Mouse (Mus musculus): ENCODE measurements around the gene Rab31. TPM values are rescaled to one million over a fixed set of nuclear protein-coding genes. Genes with fewer than 3 reads are reported as not detected.

Gene Rab31
- total and polyA plus RNA-seq, 3 experiments = 0.79 to 2.8 (median 1.2) TPM

GRCm38 (mm10) chr17:65649175-65649493 lies 123.4 kb downstream of the Rab31 start:
- Histone ChIP-seq H3K27ac (ENCODE audit: insufficient read depth, low read depth) (no peak overlapping the region), H3K36me3 (replicated peaks in 1 of 2; ENCODE audit: control insufficient read depth in 1 of 2, insufficient read depth in 1 of 2, low read length in 1 of 2) (no peaks in the 10 kb centered on the region), H3K4me2 (ENCODE audit: insufficient read depth, low read depth, poor library complexity, severe bottlenecking) (no peak overlapping the region), H3K27me3 (replicated peaks) (no peaks in the 10 kb centered on the region), H3K4me3 (replicated peaks in 1 of 3; ENCODE audit: low read depth in 2 of 3, low read length in 2 of 3, poor library complexity in 1 of 3) (no peak overlapping the region), H3K4me1 (ENCODE audit: control insufficient read depth in 1 of 2, insufficient read depth in 2 of 2) (peaks cover 5% of the 10 kb centered on the region in 2 experiments; a peak in 1 of 4 replicates), H3K9ac (ENCODE audit: insufficient read depth, low read depth) (no peak overlapping the region), H3K79me2 (replicated peaks; ENCODE audit: control insufficient read depth, extremely low read depth, insufficient read depth, poor library complexity, severe bottlenecking) (no peaks in the 10 kb centered on the region), H3K9me3 (replicated peaks; ENCODE audit: low read length) (no peaks in the 10 kb centered on the region)
- dilution Hi-C loops (cut with MboI; ENCODE audit: extremely low pct_ligation_motif_present, extremely low pct_unique_long_range_greater_than_20kb, low sequenced_read_pairs) (no loop called here), in situ Hi-C loops (cut with MboI; ENCODE audit: low pct_ligation_motif_present, low pct_unique_long_range_greater_than_20kb, low sequenced_read_pairs) (no loop called here)
- TF ChIP-seq CHD1 (IDR thresholded peaks at IDR 0.05; ENCODE audit: low read depth, low read length) (no peak), MAX (IDR thresholded peaks at IDR 0.05; ENCODE audit: low read length) (no peak), ZKSCAN1 (IDR thresholded peaks at IDR 0.05; ENCODE audit: borderline replicate concordance, low read depth, low read length) (no peak), USF2 (conservative IDR thresholded peaks at IDR 0.05; ENCODE audit: low read depth, low read length) (no peak), KAT2A (IDR thresholded peaks at IDR 0.05; ENCODE audit: insufficient replicate concordance, low read length) (no peak), NELFE (IDR thresholded peaks at IDR 0.05; ENCODE audit: low read depth, low read length) (no peak)
- no peak for DNase-seq (ENCODE audit: extremely low read depth)

- Histone ChIP-seq H3K79me2 (replicated peaks; ENCODE audit: control insufficient read depth, extremely low read depth, insufficient read depth, poor library complexity, severe bottlenecking) (no peaks in the 10 kb centered on the region), H3K4me3 (replicated peaks in 1 of 3; ENCODE audit: low read depth in 2 of 3, low read length in 2 of 3, poor library complexity in 1 of 3) (no peak overlapping the region), H3K27me3 (replicated peaks) (no peaks in the 10 kb centered on the region), H3K27ac (ENCODE audit: insufficient read depth, low read depth) (no peak overlapping the region), H3K4me1 (ENCODE audit: control insufficient read depth in 1 of 2, insufficient read depth in 2 of 2) (peaks cover 5% of the 10 kb centered on the region in 2 experiments; a peak in 1 of 4 replicates), H3K9ac (ENCODE audit: insufficient read depth, low read depth) (no peak overlapping the region), H3K9me3 (replicated peaks; ENCODE audit: low read length) (no peaks in the 10 kb centered on the region), H3K4me2 (ENCODE audit: insufficient read depth, low read depth, poor library complexity, severe bottlenecking) (no peak overlapping the region), H3K36me3 (replicated peaks in 1 of 2; ENCODE audit: control insufficient read depth in 1 of 2, insufficient read depth in 1 of 2, low read length in 1 of 2) (no peaks in the 10 kb centered on the region)
- dilution Hi-C loops (cut with MboI; ENCODE audit: extremely low pct_ligation_motif_present, extremely low pct_unique_long_range_greater_than_20kb, low sequenced_read_pairs) = no loop called here
- in situ Hi-C loops (cut with MboI; ENCODE audit: low pct_ligation_motif_present, low pct_unique_long_range_greater_than_20kb, low sequenced_read_pairs) = no loop called here
- no peak for DNase-seq (ENCODE audit: extremely low read depth)
- TF ChIP-seq EP300 (IDR thresholded peaks at IDR 0.05; ENCODE audit: low read length) (no peak), HCFC1 (IDR thresholded peaks at IDR 0.05; ENCODE audit: low read depth, low read length) (no peak), RAD21 (IDR thresholded peaks at IDR 0.05; ENCODE audit: low read depth, low read length) (no peak), RCOR1 (conservative IDR thresholded peaks at IDR 0.05; ENCODE audit: low read depth, low read length) (no peak), SIN3A (IDR thresholded peaks at IDR 0.05; ENCODE audit: low read length) (no peak), ETS1 (conservative IDR thresholded peaks at IDR 0.05; ENCODE audit: low read depth, low read length) (no peak), BHLHE40 (IDR thresholded peaks at IDR 0.05; ENCODE audit: low read depth, low read length) (no peak), GABPA (IDR thresholded peaks at IDR 0.05; ENCODE audit: insufficient replicate concordance, low read depth, low read length) (no peak), USF2 (conservative IDR thresholded peaks at IDR 0.05; ENCODE audit: low read depth, low read length) (no peak)
Measured at GRCm38 (mm10) chr17:65648371-65649174, 124.0 kb downstream of the Rab31 start.

Data from CH12.LX (cell line).